Mouse (Mus musculus): Measurements from ENCODE around the gene Gm9918. TPM values are rescaled to one million over a fixed set of nuclear protein-coding genes. Genes with fewer than 3 reads are reported as not detected.

Gm9918 gene
- polyA plus RNA-seq, 1 experiment from 2014 or later: 1.4 TPM

GRCm38 (mm10) chr15:102238543-102239259 lies 31.7 kb upstream of the Gm9918 start:
- WGBS: 90% methylated on average over 14 of the region's 14 CpGs
- peaks cover 83% of the 10 kb centered on the region for H3K36me3 ChIP-seq
- no peak overlapping the region for H3K27ac ChIP-seq
- H3K9me3 ChIP-seq: no peaks in the 10 kb centered on the region
- H3K4me3 ChIP-seq (replicated peaks): no peak overlapping the region
- no peak overlapping the region for H3K4me2 ChIP-seq
- peaks cover 43% of the 10 kb centered on the region for H3K4me1 ChIP-seq (replicated peaks)
- H3K9ac ChIP-seq (replicated peaks): no peak overlapping the region
- no peak for ATAC-seq (ENCODE audit: insufficient number of reproducible peaks, insufficient read depth, low FRiP score, low TSS enrichment, low read depth)
- H3K27me3 ChIP-seq: no peaks in the 10 kb centered on the region

GRCm38 (mm10) chr15:102239260-102239590 lies 31.1 kb upstream of the Gm9918 start:
- H3K4me3 ChIP-seq (replicated peaks): no peak overlapping the region

DNA sequence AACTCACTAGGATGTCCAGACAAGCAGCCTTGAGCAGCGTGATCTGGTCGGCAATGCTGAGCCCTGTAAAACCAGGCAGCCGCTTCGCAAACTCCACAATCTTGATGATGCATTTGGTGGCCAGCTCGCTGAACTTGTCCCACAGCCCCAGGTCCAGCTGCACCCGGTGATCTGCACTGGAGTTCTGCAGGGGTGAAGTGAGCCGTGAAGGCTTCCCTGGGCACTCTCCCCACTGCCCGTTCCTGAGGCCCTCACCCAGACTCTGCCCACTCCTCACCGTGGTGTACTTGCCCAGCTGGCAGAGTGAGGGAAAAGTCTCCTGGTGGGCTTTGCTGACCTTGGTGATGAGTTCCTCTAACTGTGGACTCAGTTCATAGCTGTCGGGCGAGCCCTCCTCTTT lies 30.5 kb upstream of the Gm9918 start:
- Histone ChIP-seq H3K4me2 (no peak overlapping the region), H3K4me1 (replicated peaks) (peaks cover 46% of the 10 kb centered on the region), H3K4me3 (replicated peaks) (no peak overlapping the region), H3K36me3 (peaks cover 72% of the 10 kb centered on the region), H3K9ac (replicated peaks) (no peak overlapping the region), H3K27ac (0 out of 2 replicates have a peak overlapping the region, but pooled peaks have one; percentile 2), H3K9me3 (no peaks in the 10 kb centered on the region), H3K27me3 (no peaks in the 10 kb centered on the region)
- WGBS: 75% methylated on average over 11 of the region's 11 CpGs
- no peak for ATAC-seq (ENCODE audit: insufficient number of reproducible peaks, insufficient read depth, low FRiP score, low TSS enrichment, low read depth)

More at GRCm38 (mm10) chr15:102239260-102239590, 31.1 kb upstream of the Gm9918 start:
- H3K9me3 ChIP-seq: no peaks in the 10 kb centered on the region
- H3K27ac ChIP-seq: no peak overlapping the region
- peak; percentile 33; the same call in 1 of the 2 replicates for ATAC-seq (ENCODE audit: insufficient number of reproducible peaks, insufficient read depth, low FRiP score, low TSS enrichment, low read depth)
- H3K4me2 ChIP-seq: no peak overlapping the region
- WGBS: 13% methylated on average over 9 of the region's 9 CpGs
- H3K4me1 ChIP-seq (replicated peaks): peaks cover 46% of the 10 kb centered on the region
- H3K27me3 ChIP-seq: no peaks in the 10 kb centered on the region
- H3K36me3 ChIP-seq: peaks cover 78% of the 10 kb centered on the region
- no peak overlapping the region for H3K9ac ChIP-seq (replicated peaks)

DNA sequence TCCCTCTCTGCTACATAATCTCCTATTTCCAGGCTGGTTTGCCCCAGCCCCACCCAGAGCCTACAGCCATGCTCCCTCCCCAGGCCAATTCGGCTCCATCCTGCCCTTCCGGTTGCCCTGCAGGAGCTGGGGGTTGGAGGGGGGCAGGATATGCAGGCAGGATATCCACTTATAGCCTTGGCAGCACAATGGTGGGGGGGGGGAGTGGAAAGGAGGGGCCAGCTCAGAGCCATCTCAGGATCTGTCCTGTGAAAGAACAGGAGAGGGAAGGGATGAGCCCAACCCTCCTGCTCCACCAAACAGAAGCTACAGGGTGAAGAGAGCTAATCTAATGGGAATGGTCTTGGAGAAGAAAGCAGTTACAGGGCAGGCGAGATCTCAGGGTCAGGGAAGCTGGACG lies 29.8 kb upstream of the Gm9918 start:
- peaks cover 45% of the 10 kb centered on the region for H3K4me1 ChIP-seq (replicated peaks)
- no peak overlapping the region for H3K27ac ChIP-seq
- no peaks in the 10 kb centered on the region for H3K9me3 ChIP-seq
- no peak overlapping the region for H3K4me3 ChIP-seq (replicated peaks)
- no peak for ATAC-seq (ENCODE audit: insufficient number of reproducible peaks, insufficient read depth, low FRiP score, low TSS enrichment, low read depth)
- no peak overlapping the region for H3K9ac ChIP-seq (replicated peaks)
- no peak overlapping the region for H3K4me2 ChIP-seq
- no peaks in the 10 kb centered on the region for H3K27me3 ChIP-seq
- peaks cover 64% of the 10 kb centered on the region for H3K36me3 ChIP-seq
- 82% methylated on average over 4 of the region's 4 CpGs for WGBS

GRCm38 (mm10) chr15:102242404-102243228 lies 27.7 kb upstream of the Gm9918 start:
- Histone ChIP-seq H3K4me2 (peak overlapping the region; percentile 97), H3K9ac (replicated peaks) (no peak overlapping the region; the same call in 1 of the 2 replicates), H3K9me3 (no peaks in the 10 kb centered on the region), H3K27ac (peak overlapping the region; percentile 100), H3K4me1 (replicated peaks) (peaks cover 48% of the 10 kb centered on the region), H3K4me3 (replicated peaks) (peak overlapping the region; percentile 67), H3K36me3 (peaks cover 44% of the 10 kb centered on the region), H3K27me3 (no peaks in the 10 kb centered on the region)
- no peak for ATAC-seq (ENCODE audit: insufficient number of reproducible peaks, insufficient read depth, low FRiP score, low TSS enrichment, low read depth)
- 25% methylated on average over 12 of the region's 12 CpGs for WGBS

DNA sequence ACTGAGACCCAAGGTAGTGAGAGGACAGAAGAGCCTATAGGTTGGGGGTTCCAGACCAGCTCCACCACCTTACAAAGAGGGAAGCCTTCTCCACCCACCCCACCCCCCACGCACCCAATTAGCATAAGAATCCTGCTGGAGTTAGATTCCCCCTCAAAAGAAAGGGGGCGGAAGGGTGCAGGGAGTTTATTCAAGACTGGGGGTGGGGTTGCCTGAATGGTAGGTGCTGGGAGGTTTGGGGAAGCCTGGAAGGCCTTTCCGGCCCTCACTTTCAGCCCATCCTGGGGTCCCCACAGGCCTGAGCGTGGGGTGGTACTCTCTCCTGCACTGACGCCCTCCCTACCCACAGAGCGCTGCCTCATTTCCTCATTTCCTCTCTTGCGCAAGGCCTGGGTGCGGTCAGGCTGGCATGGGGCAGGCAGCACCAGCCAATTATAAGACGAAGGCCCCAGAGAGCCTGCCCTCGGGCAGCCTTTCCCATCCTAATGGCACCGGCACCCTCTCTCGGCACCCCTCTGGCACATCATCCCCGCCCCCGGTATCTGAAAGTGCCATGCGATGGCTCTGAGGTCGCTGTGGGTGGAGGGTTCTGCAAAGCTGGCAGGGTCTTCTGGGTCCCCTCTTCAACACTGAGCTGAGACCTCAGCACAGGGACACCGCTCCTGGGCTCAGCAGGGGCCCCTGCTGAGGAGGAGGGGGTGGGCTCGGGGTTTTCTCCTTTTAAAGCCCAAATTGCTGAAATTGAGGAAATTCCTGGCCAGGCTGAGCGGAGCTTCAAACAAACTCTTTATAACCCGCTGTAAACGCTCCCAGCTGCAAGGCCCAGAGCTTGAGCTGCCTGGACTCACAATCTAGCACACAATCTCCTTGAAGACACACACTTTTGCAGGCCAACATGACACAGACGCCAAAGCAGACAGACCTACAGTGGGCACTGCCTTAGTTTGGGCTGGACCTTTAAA lies 26.9 kb upstream of the Gm9918 start:
- H3K27ac ChIP-seq: peak overlapping the region; percentile 100
- peaks cover 35% of the 10 kb centered on the region for H3K36me3 ChIP-seq
- peak overlapping the region; percentile 97 for H3K4me2 ChIP-seq
- 6% methylated on average over 22 of the region's 22 CpGs for WGBS
- peak overlapping the region; percentile 62 for H3K9ac ChIP-seq (replicated peaks)
- H3K27me3 ChIP-seq: no peaks in the 10 kb centered on the region
- no peak for ATAC-seq (ENCODE audit: insufficient number of reproducible peaks, insufficient read depth, low FRiP score, low TSS enrichment, low read depth)
- H3K4me3 ChIP-seq (replicated peaks): peak overlapping the region; percentile 67
- H3K4me1 ChIP-seq (replicated peaks): peaks cover 51% of the 10 kb centered on the region
- H3K9me3 ChIP-seq: no peaks in the 10 kb centered on the region

DNA sequence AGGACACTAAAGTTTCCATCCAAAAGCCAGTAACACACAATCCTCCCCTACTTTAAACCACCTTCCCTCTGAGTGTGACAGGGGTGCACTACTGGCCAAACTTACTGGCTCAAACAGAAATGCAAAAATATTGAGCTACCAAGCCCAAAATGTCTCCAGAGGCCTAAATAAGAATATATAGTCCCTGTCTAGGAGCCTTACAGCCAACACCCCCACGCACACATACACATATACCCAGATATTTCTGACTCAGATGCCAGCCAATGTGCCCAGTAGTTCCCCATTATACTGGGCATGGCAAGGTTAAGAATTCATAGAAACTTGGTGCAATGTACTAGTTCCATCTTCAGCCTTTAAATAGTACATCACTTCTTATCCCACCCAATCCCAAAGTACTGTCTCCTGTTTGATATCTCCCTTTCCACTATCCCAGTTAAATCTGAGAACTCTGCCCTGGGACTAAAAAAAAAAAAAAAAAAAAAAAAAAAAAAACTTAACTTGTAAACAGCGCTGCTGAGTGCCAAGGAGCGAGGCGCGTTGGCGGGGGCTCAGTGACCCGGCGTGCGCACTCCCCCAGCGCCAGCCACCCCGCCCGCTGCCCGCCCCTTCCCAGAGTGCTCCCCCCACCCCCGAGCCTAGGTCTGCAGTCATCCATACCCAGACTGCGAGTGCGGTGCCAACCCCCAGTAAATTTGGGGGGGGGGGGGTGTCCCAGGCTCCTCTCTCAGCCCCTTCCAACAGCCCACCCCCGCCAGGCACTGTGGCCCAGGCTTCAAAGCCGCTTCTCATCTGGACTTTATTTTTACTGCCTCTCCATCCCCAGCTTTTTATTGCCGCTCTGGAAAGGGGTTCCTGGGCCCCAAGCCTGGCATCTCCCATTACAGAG lies 25.8 kb upstream of the Gm9918 start:
- Histone ChIP-seq H3K4me1 (replicated peaks) (peaks cover 61% of the 10 kb centered on the region), H3K4me2 (peak overlapping the region; percentile 97), H3K27me3 (no peaks in the 10 kb centered on the region), H3K4me3 (replicated peaks) (peak overlapping the region; percentile 67), H3K9me3 (no peaks in the 10 kb centered on the region), H3K9ac (replicated peaks) (peak overlapping the region; percentile 82), H3K36me3 (peaks cover 25% of the 10 kb centered on the region), H3K27ac (peak overlapping the region; percentile 100)
- WGBS: 2% methylated on average over 19 of the region's 19 CpGs
- no peak for ATAC-seq (ENCODE audit: insufficient number of reproducible peaks, insufficient read depth, low FRiP score, low TSS enrichment, low read depth)

GRCm38 (mm10) chr15:102245461-102245881 lies 24.9 kb upstream of the Gm9918 start:
- Histone ChIP-seq H3K4me2 (peak overlapping the region; percentile 97), H3K9ac (replicated peaks) (peak overlapping the region; percentile 82), H3K9me3 (no peaks in the 10 kb centered on the region), H3K4me1 (replicated peaks) (peaks cover 70% of the 10 kb centered on the region), H3K4me3 (replicated peaks) (peak overlapping the region; percentile 67), H3K36me3 (peaks cover 26% of the 10 kb centered on the region), H3K27ac (peak overlapping the region; percentile 100), H3K27me3 (no peaks in the 10 kb centered on the region)
- ATAC-seq (ENCODE audit: insufficient number of reproducible peaks, insufficient read depth, low FRiP score, low TSS enrichment, low read depth): no peak
- under 1% methylated on average over 14 of the region's 14 CpGs for WGBS

GRCm38 (mm10) chr15:102245891-102246741 lies 24.2 kb upstream of the Gm9918 start:
- Histone ChIP-seq H3K4me3 (replicated peaks) (peak overlapping the region; percentile 67), H3K27ac (peak overlapping the region; percentile 100), H3K9me3 (no peaks in the 10 kb centered on the region), H3K27me3 (no peaks in the 10 kb centered on the region), H3K9ac (replicated peaks) (peak overlapping the region; percentile 82), H3K36me3 (peaks cover 26% of the 10 kb centered on the region), H3K4me1 (replicated peaks) (peaks cover 76% of the 10 kb centered on the region), H3K4me2 (peak overlapping the region; percentile 97)
- WGBS: under 1% methylated on average over 40 of the region's 44 CpGs
- peak; percentile 26 for ATAC-seq (ENCODE audit: insufficient number of reproducible peaks, insufficient read depth, low FRiP score, low TSS enrichment, low read depth)

All from limb, embryonic 12.5 days (tissue).